Mouse (Mus musculus) liver, embryonic 12.5 days (tissue): ENCODE results near the gene Cmklr1. TPM values are rescaled to one million over a fixed set of nuclear protein-coding genes. Genes with fewer than 3 reads are reported as not detected.
"Not testable (repeated sequence)": the region's sequence is repeated elsewhere in the genome, so short reads cannot be mapped to it uniquely, and the experiment has no call there.

Experiments
- ATAC-seq: fragments of 200-750 bp; cut with Nextera tagmentation; 2 replicates; pipeline ENCODE4 v1.8.0; 2017; ENCODE audit warnings: moderate number of reproducible peaks, mild to moderate bottlenecking, moderate library complexity
- H3K27ac ChIP-seq: fragments of 300-500 bp; sonication (generic); 2 replicates; pipeline ENCODE4 v1.5.1; 2016; ENCODE audit warnings: mild to moderate bottlenecking
- H3K27me3 ChIP-seq: fragments of 300-500 bp; sonication (generic); replicated peaks from 2 replicates; pipeline ENCODE4 v1.6.1; 2016; ENCODE audit warnings: mild to moderate bottlenecking, moderate library complexity
- H3K36me3 ChIP-seq: fragments of 300-500 bp; sonication (generic); 2 replicates; pipeline ENCODE4 v1.6.1; 2016; ENCODE audit warnings: mild to moderate bottlenecking, moderate library complexity
- H3K4me1 ChIP-seq: fragments of 300-500 bp; sonication (generic); 2 replicates; pipeline ENCODE4 v1.6.1; 2016
- H3K4me2 ChIP-seq: fragments of 300-500 bp; sonication (generic); 2 replicates; pipeline ENCODE4 v1.6.1; 2016; ENCODE audit warnings: mild to moderate bottlenecking, moderate library complexity
- H3K4me3 ChIP-seq: fragments of 300-500 bp; sonication (generic); 2 replicates; pipeline ENCODE4 v1.5.1; 2016; ENCODE audit warnings: mild to moderate bottlenecking, moderate library complexity
- H3K9ac ChIP-seq: fragments of 300-500 bp; sonication (generic); 2 replicates; pipeline ENCODE4 v1.6.1; 2016; ENCODE audit warnings: mild to moderate bottlenecking, moderate library complexity
- H3K9me3 ChIP-seq: fragments of 300-500 bp; sonication (generic); replicated peaks from 2 replicates; pipeline ENCODE4 v1.6.1; 2016; ENCODE audit warnings: mild to moderate bottlenecking, moderate library complexity
- WGBS: fragments of 180-500 bp; shearing (Covaris S2); methylation state at CpG from one replicate; pipeline ENCODE4 v1.1.7; 2016; ENCODE audit not compliant: insufficient replicate concordance; 5-methylcytosine and 5-hydroxymethylcytosine counted together
- polyA plus RNA-seq: library from polyadenylated mRNA; unstranded; fragments of >200 nt; fragmentation: Nextera tagmentation; extraction: Ambion mirVana; gene quantifications from 2 replicates; pipeline ENCODE4 v1.2.1, GENCODE M21; 2016

The Cmklr1 gene
- polyA plus RNA-seq, 1 experiment from 2014 or later, result 1.7 TPM

- H3K4me1 ChIP-seq, result no peaks in the 10 kb centered on the region
- H3K36me3 ChIP-seq, result no peaks in the 10 kb centered on the region
- no peak overlapping the region for H3K4me2 ChIP-seq
- ATAC-seq, result no peak
- H3K9me3 ChIP-seq, result no peaks in the 10 kb centered on the region
- H3K27ac ChIP-seq, result no peak overlapping the region
- no peak overlapping the region for H3K4me3 ChIP-seq
- H3K9ac ChIP-seq, result no peak overlapping the region
- 59% methylated on average over 9 of the region's 9 CpGs for whole genome bisulfite sequencing
- no peaks in the 10 kb centered on the region for H3K27me3 ChIP-seq
Observed at GRCm38 (mm10) chr5:113596780-113597353, 53.4 kb downstream of the Cmklr1 start.

GRCm38 (mm10) chr5:113596252-113596651 is 54.0 kb downstream of the Cmklr1 start:
- ATAC-seq, result no peak
- no peak overlapping the region for H3K4me2 ChIP-seq
- H3K4me3 ChIP-seq, result no peak overlapping the region
- no peak overlapping the region for H3K9ac ChIP-seq
- no peaks in the 10 kb centered on the region for H3K9me3 ChIP-seq
- no peaks in the 10 kb centered on the region for H3K4me1 ChIP-seq
- H3K36me3 ChIP-seq, result no peaks in the 10 kb centered on the region
- peaks cover 4% of the 10 kb centered on the region; the same call in 1 of the 2 replicates for H3K27me3 ChIP-seq
- 74% methylated on average over 9 of the region's 9 CpGs for WGBS
- H3K27ac ChIP-seq, result no peak overlapping the region

GRCm38 (mm10) chr5:113593911-113594705 is 56.1 kb downstream of the Cmklr1 start:
- 60% methylated on average over 6 of the region's 6 CpGs for WGBS
- H3K36me3 ChIP-seq, result no peaks in the 10 kb centered on the region
- no peak overlapping the region for H3K4me3 ChIP-seq
- no peaks in the 10 kb centered on the region for H3K9me3 ChIP-seq
- no peak overlapping the region for H3K4me2 ChIP-seq
- ATAC-seq, result no peak
- no peak overlapping the region for H3K27ac ChIP-seq
- no peak overlapping the region for H3K9ac ChIP-seq
- no peaks in the 10 kb centered on the region for H3K4me1 ChIP-seq
- peaks cover 4% of the 10 kb centered on the region; the same call in 1 of the 2 replicates for H3K27me3 ChIP-seq

GRCm38 (mm10) chr5:113591751-113592230 is 58.4 kb downstream of the Cmklr1 start:
- no peaks in the 10 kb centered on the region for H3K4me1 ChIP-seq
- H3K36me3 ChIP-seq, result no peaks in the 10 kb centered on the region
- H3K27me3 ChIP-seq, result peaks cover 4% of the 10 kb centered on the region; the same call in 1 of the 2 replicates
- no peak overlapping the region for H3K4me2 ChIP-seq
- no peak overlapping the region for H3K27ac ChIP-seq
- H3K9ac ChIP-seq, result no peak overlapping the region
- no peak overlapping the region for H3K4me3 ChIP-seq
- ATAC-seq, result no peak
- no peaks in the 10 kb centered on the region for H3K9me3 ChIP-seq
- 9% methylated on average over 6 of the region's 6 CpGs for WGBS

- H3K27ac ChIP-seq, result no peak overlapping the region
- no peaks in the 10 kb centered on the region for H3K9me3 ChIP-seq
- H3K27me3 ChIP-seq, result peaks cover 4% of the 10 kb centered on the region; the same call in 1 of the 2 replicates
- no peaks in the 10 kb centered on the region for H3K4me1 ChIP-seq
- no peaks in the 10 kb centered on the region for H3K36me3 ChIP-seq
- H3K9ac ChIP-seq, result no peak overlapping the region
- 22% methylated on average over 3 of the region's 3 CpGs for WGBS
- H3K4me3 ChIP-seq, result no peak overlapping the region
- no peak for ATAC-seq
- no peak overlapping the region for H3K4me2 ChIP-seq
Observed at GRCm38 (mm10) chr5:113591166-113591565, 59.1 kb downstream of the Cmklr1 start.

- WGBS, result 60% methylated on average over 5 of the region's 5 CpGs
- no peaks in the 10 kb centered on the region for H3K9me3 ChIP-seq
Observed at GRCm38 (mm10) chr5:113590010-113590640, 60.1 kb downstream of the Cmklr1 start.

GRCm38 (mm10) chr5:113586458-113586849 is 63.8 kb downstream of the Cmklr1 start:
- not testable (repeated sequence) for H3K36me3 ChIP-seq, ATAC-seq, H3K27me3 ChIP-seq, H3K27ac ChIP-seq, H3K9ac ChIP-seq, H3K4me3 ChIP-seq, H3K9me3 ChIP-seq, H3K4me2 ChIP-seq, H3K4me1 ChIP-seq
- 35% methylated on average over 5 of the region's 5 CpGs for WGBS

More at GRCm38 (mm10) chr5:113590010-113590640, 60.1 kb downstream of the Cmklr1 start:
- Histone ChIP-seq H3K4me1 (no peaks in the 10 kb centered on the region), H3K4me2 (no peak overlapping the region), H3K27me3 (peaks cover 4% of the 10 kb centered on the region; the same call in 1 of the 2 replicates), H3K27ac (no peak overlapping the region), H3K4me3 (no peak overlapping the region), H3K9ac (no peak overlapping the region), H3K36me3 (no peaks in the 10 kb centered on the region)
- ATAC-seq, result no peak

GRCm38 (mm10) chr5:113585619-113586457 is 64.4 kb downstream of the Cmklr1 start:
- ATAC-seq, H3K9me3 ChIP-seq, H3K27ac ChIP-seq, H3K9ac ChIP-seq, H3K36me3 ChIP-seq, H3K4me2 ChIP-seq, H3K27me3 ChIP-seq, H3K4me3 ChIP-seq, H3K4me1 ChIP-seq: not testable (repeated sequence)
- WGBS, result 69% methylated on average over 17 of the region's 17 CpGs

- Histone ChIP-seq H3K27ac (no peak overlapping the region), H3K4me2 (no peak overlapping the region), H3K27me3 (no peaks in the 10 kb centered on the region), H3K36me3 (no peaks in the 10 kb centered on the region), H3K4me3 (no peak overlapping the region), H3K9ac (no peak overlapping the region), H3K9me3 (no peaks in the 10 kb centered on the region), H3K4me1 (0 out of 2 replicates have a peak, but pooled peaks cover 9% of the 10 kb centered on the region)
- 21% methylated on average over 6 of the region's 6 CpGs for WGBS
- ATAC-seq, result no peak
Observed at GRCm38 (mm10) chr5:113584439-113584838, 65.8 kb downstream of the Cmklr1 start.

GRCm38 (mm10) chr5:113583424-113584162 is 66.6 kb downstream of the Cmklr1 start:
- no peak overlapping the region for H3K9ac ChIP-seq
- no peaks in the 10 kb centered on the region for H3K36me3 ChIP-seq
- H3K9me3 ChIP-seq, result no peaks in the 10 kb centered on the region
- no peak overlapping the region for H3K27ac ChIP-seq
- ATAC-seq, result no peak
- WGBS, result 44% methylated on average over 5 of the region's 5 CpGs
- H3K4me3 ChIP-seq, result no peak overlapping the region
- no peaks in the 10 kb centered on the region for H3K27me3 ChIP-seq
- H3K4me2 ChIP-seq, result no peak overlapping the region
- H3K4me1 ChIP-seq, result 0 out of 2 replicates have a peak, but pooled peaks cover 9% of the 10 kb centered on the region

GRCm38 (mm10) chr5:113580801-113581200 is 69.4 kb downstream of the Cmklr1 start:
- H3K36me3 ChIP-seq, result no peaks in the 10 kb centered on the region
- no peak overlapping the region for H3K27ac ChIP-seq
- H3K4me2 ChIP-seq, result no peak overlapping the region
- 46% methylated on average over 9 of the region's 9 CpGs for WGBS
- H3K9ac ChIP-seq, result no peak overlapping the region
- H3K4me1 ChIP-seq, result 0 out of 2 replicates have a peak, but pooled peaks cover 9% of the 10 kb centered on the region
- 0 out of 2 replicates have a peak, but pooled peaks cover 2% of the 10 kb centered on the region for H3K27me3 ChIP-seq
- no peak overlapping the region for H3K4me3 ChIP-seq
- ATAC-seq, result no peak; the same call in 1 of the 2 replicates
- no peaks in the 10 kb centered on the region for H3K9me3 ChIP-seq
